Mouse (Mus musculus) liver, embryonic 14 days (tissue): ENCODE results near the gene Sdhd. TPM values are rescaled to one million over a fixed set of nuclear protein-coding genes. Genes with fewer than 3 reads are reported as not detected.

ENCODE experiments used
- polyA plus RNA-seq: library from polyadenylated mRNA; depleted of rRNA; stranded (reverse); fragments of >200 nt; gene quantifications from 2 replicates; pipeline ENCODE4 v1.2.3, GENCODE M21; 2012; rRNA removed

Sdhd gene
- 159 and 197 TPM in 2 replicates for polyA plus RNA-seq

GRCm38 (mm10) chr9:50603189-50603997 lies at the start of gene Sdhd, which contains the start of gene Timm8b:
Gene Sdhd, minus strand, starts transcription at chr9:50603812.
Gene Timm8b, plus strand, starts transcription at chr9:50603910.

GRCm38 (mm10) chr9:50616766-50617603 lies 13.4 kb upstream of the Sdhd start, which contains the start of the genes Pih1d2 and Nkapd1:
Gene Pih1d2, plus strand, starts transcription at chr9:50617321.
Gene Nkapd1, minus strand, starts transcription at chr9:50617464.

GRCm38 (mm10) chr9:50561145-50561917 lies 42.3 kb downstream of the Sdhd start, which contains the start of gene Tex12:
Gene Tex12, minus strand, starts transcription at chr9:50561325.

GRCm38 (mm10) chr9:50555094-50555446 lies 48.5 kb downstream of the Sdhd start, which contains the start of gene Bco2:
Gene Bco2, minus strand, starts transcription at chr9:50555181.

GRCm38 (mm10) chr9:50554241-50555093 lies 49.1 kb downstream of the Sdhd start, which contains the start of gene Il18:
Gene Il18, plus strand, starts transcription at chr9:50554827.

Other genes starting within 250 kb of the Sdhd start
- gene Plet1, start 109.3 kb downstream of the Sdhd start, polyA plus RNA-seq, result 0.17 and 0.23 TPM in 2 replicates
- 23.3 and 25.3 TPM in 2 replicates for gene Pts, start 75.1 kb downstream of the Sdhd start, polyA plus RNA-seq
- 4.8 and 5.8 TPM in 2 replicates for gene Il18, start 49.0 kb downstream of the Sdhd start, polyA plus RNA-seq
- gene Bco2, start 48.6 kb downstream of the Sdhd start, polyA plus RNA-seq, result 0.21 and 0.35 TPM in 2 replicates
- gene Tex12, start 42.5 kb downstream of the Sdhd start, polyA plus RNA-seq, result not detected in 2 replicates
- 155 and 158 TPM in 2 replicates for gene Timm8b, start 98 bp upstream of the Sdhd start, polyA plus RNA-seq
- 0.81 and 1.0 TPM in 2 replicates for gene Pih1d2, start 13.5 kb upstream of the Sdhd start, polyA plus RNA-seq
- 5.2 and 5.3 TPM in 2 replicates for gene Nkapd1, start 13.7 kb upstream of the Sdhd start, polyA plus RNA-seq
- gene Dlat, start 56.0 kb upstream of the Sdhd start, polyA plus RNA-seq, result 15.2 and 15.3 TPM in 2 replicates
- 0.62 and 0.83 TPM in 2 replicates for gene Dixdc1, start 135.7 kb upstream of the Sdhd start, polyA plus RNA-seq
- 1.9 and 2.2 TPM in 2 replicates for gene 2310030G06Rik, start 142.7 kb upstream of the Sdhd start, polyA plus RNA-seq
- gene Cryab, start 147.5 kb upstream of the Sdhd start, polyA plus RNA-seq, result 1.8 and 3.2 TPM in 2 replicates
- gene Hspb2, start 148.5 kb upstream of the Sdhd start, polyA plus RNA-seq, result 0.22 and 1.2 TPM in 2 replicates
- 5.0 and 5.7 TPM in 2 replicates for gene Fdxacb1, start 164.4 kb upstream of the Sdhd start, polyA plus RNA-seq
- 9.5 and 10.7 TPM in 2 replicates for gene Alg9, start 171.2 kb upstream of the Sdhd start, polyA plus RNA-seq
- 10.6 and 13.0 TPM in 2 replicates for gene 1110032A03Rik, start 171.7 kb upstream of the Sdhd start, polyA plus RNA-seq
- gene Ppp2r1b, start 241.5 kb upstream of the Sdhd start, polyA plus RNA-seq, result 23.1 and 32.1 TPM in 2 replicates